Mouse (Mus musculus) limb, embryonic 12.5 days (tissue): ENCODE measurements at regions not wholly inside any gene's neighbourhood (a gene's known extent, or its start where the extent isn't known, plus 50 kb on each side); places are given as distances from the start of the nearest gene placed in this dataset.
A peak's percentile ranks its signal among the peaks of the same experiment; 100 is the strongest.

ENCODE experiments used
- ATAC-seq: fragments of 200-750 bp; cut with Nextera tagmentation; 2 replicates; pipeline ENCODE4 v1.8.0; 2017; ENCODE audit warnings: low read depth, moderate TSS enrichment; ENCODE audit not compliant: insufficient number of reproducible peaks, insufficient read depth, low FRiP score, low TSS enrichment
- H3K27ac ChIP-seq: fragments of 300-500 bp; sonication (generic); 2 replicates; pipeline ENCODE4 v1.5.1; 2016; ENCODE audit warnings: mild to moderate bottlenecking, moderate library complexity
- H3K27me3 ChIP-seq: fragments of 300-500 bp; sonication (generic); 2 replicates; pipeline ENCODE4 v1.6.1; 2016; ENCODE audit warnings: mild to moderate bottlenecking, moderate library complexity
- H3K36me3 ChIP-seq: fragments of 300-500 bp; sonication (generic); 2 replicates; pipeline ENCODE4 v1.6.1; 2016; ENCODE audit warnings: mild to moderate bottlenecking, moderate library complexity
- H3K4me1 ChIP-seq: fragments of 300-500 bp; sonication (generic); replicated peaks from 2 replicates; pipeline ENCODE4 v1.6.1; 2016
- H3K4me2 ChIP-seq: fragments of 300-500 bp; sonication (generic); 2 replicates; pipeline ENCODE4 v1.6.1; 2016; ENCODE audit warnings: mild to moderate bottlenecking, moderate library complexity
- H3K4me3 ChIP-seq: fragments of 300-500 bp; sonication (generic); replicated peaks from 2 replicates; pipeline ENCODE4 v1.5.1; 2016; ENCODE audit warnings: mild to moderate bottlenecking
- H3K9ac ChIP-seq: fragments of 300-500 bp; sonication (generic); replicated peaks from 2 replicates; pipeline ENCODE4 v1.6.1; 2016; ENCODE audit warnings: mild to moderate bottlenecking, moderate library complexity
- H3K9me3 ChIP-seq: fragments of 300-500 bp; sonication (generic); 2 replicates; pipeline ENCODE4 v1.6.1; 2016; ENCODE audit warnings: mild to moderate bottlenecking, moderate library complexity
- WGBS: fragments of 180-500 bp; shearing (Covaris S2); methylation state at CpG from one replicate; pipeline ENCODE4 v1.1.7; 2016; 5-methylcytosine and 5-hydroxymethylcytosine counted together

DNA sequence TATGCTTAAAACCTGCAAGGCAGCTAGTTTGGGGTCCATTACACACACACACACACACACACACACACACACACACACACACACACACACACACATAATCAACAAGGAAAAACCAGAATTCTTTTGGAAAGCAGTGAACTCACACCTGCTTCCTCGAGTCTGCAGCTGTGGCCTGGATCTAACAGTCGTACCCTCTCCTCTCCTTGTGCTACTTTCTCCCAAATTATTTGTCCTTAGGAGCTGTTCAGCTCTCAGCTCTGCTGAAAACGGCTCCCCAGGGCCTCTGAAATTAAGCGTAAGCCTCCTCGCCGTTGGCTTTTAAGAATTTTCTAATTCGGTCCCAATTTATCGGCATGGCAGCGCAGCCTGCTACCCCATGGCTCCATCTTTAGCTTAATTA, 243.9 kb downstream of the Cbln4 start:
- H3K4me3 ChIP-seq, result no peak overlapping the region
- no peak overlapping the region for H3K9ac ChIP-seq
- WGBS, result 19% methylated on average over 9 of the region's 9 CpGs
- H3K4me1 ChIP-seq, result peaks cover 20% of the 10 kb centered on the region
- peak overlapping the region; percentile 17; the same call in 1 of the 2 replicates for H3K4me2 ChIP-seq
- peak; percentile 82; the same call in 1 of the 2 replicates for ATAC-seq
- H3K27ac ChIP-seq, result no peak overlapping the region
- H3K27me3 ChIP-seq, result peaks cover 10% of the 10 kb centered on the region; the same call in 1 of the 2 replicates
- H3K9me3 ChIP-seq, result peaks cover 6% of the 10 kb centered on the region; the same call in 1 of the 2 replicates
- H3K36me3 ChIP-seq, result no peaks in the 10 kb centered on the region

DNA sequence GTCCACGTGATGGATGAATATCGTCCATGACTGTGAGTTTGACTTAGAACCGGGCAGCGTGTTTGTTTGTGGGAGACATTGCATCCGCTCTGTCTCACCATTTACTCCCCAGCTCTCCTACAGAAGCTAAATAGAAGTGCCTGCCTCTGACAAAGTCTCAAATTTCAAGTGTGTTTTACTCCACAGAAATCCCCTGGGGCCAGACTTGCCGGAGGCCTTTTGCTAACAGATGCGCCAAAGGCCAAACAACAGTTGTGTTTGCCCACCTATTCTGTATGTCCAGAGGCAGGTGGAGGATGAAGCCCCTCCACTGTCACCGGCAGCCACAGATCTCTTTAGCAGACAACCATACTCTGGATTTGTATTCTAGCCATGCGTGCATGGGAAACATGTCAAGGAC, 252.6 kb downstream of the Cbln4 start:
- Histone ChIP-seq H3K4me3 (no peak overlapping the region), H3K36me3 (no peaks in the 10 kb centered on the region), H3K4me2 (peak overlapping the region; percentile 7; the same call in 1 of the 2 replicates), H3K27me3 (no peaks in the 10 kb centered on the region), H3K9me3 (no peaks in the 10 kb centered on the region), H3K9ac (no peak overlapping the region), H3K4me1 (peaks cover 14% of the 10 kb centered on the region), H3K27ac (no peak overlapping the region)
- ATAC-seq, result no peak
- 45% methylated on average over 9 of the region's 9 CpGs for WGBS

DNA sequence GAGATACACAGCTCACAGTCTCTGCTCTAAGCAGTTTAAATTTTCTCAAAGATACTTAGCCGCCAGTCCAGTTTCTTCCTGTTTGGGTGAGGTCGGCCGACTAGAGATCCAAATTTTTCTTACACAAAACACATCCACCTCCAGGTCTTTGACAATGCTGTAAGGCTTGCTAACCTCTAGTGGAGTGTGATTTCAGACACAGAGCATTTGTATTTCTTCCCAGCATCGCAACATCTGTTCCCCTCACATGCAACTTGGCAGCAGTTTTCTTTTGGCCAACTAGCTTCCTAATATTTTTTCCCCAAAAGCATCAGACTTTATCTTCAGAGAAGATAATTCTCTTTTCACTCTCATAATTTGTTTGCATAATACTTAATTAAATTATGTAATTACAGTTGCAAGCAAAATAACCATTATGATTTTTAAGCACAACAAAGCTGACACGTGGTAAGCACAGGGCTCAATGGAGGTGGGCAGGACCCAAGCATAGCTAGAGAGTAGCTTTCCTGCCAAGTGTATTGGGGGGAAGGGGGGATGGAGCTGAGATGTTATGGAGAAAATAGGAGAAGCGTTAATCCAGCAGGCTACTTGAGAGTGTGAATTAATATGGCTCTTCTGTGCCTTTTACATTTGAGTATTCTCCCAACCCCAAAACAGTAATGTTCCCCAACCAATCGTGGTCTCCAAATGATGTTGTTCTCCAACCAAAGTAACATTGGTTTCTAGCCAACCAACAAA, 276.9 kb downstream of the Cbln4 start:
- Histone ChIP-seq H3K36me3 (no peaks in the 10 kb centered on the region), H3K9ac (no peak overlapping the region), H3K4me2 (no peak overlapping the region), H3K4me3 (no peak overlapping the region), H3K4me1 (peaks cover 1% of the 10 kb centered on the region), H3K27me3 (no peaks in the 10 kb centered on the region), H3K9me3 (no peaks in the 10 kb centered on the region), H3K27ac (no peak overlapping the region)
- WGBS, result 88% methylated on average over 7 of the region's 7 CpGs
- ATAC-seq, result no peak

DNA sequence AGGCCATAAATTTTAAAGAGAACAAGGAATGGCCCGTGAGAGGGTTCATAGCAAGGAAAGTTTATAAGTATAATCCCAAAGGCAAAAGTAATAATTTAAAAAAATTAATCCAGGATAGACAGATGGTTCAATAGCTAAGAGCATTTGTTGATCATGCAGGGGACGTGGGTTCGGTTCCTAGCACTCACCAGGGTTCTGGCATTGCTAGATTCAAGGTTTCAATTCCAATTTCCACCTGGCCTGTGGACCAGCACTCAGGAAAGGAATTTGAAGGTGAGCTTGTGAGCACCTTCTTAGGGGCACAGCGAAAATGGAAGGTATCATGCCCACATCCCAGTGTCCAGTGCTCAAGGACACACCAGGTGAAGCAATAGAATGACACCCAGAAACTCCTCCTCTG, 278.2 kb downstream of the Cbln4 start:
- no peaks in the 10 kb centered on the region for H3K9me3 ChIP-seq
- H3K4me2 ChIP-seq, result no peak overlapping the region
- no peaks in the 10 kb centered on the region for H3K4me1 ChIP-seq
- H3K9ac ChIP-seq, result no peak overlapping the region
- no peak overlapping the region for H3K4me3 ChIP-seq
- no peaks in the 10 kb centered on the region for H3K36me3 ChIP-seq
- 72% methylated on average over 4 of the region's 4 CpGs for WGBS
- ATAC-seq, result no peak
- no peak overlapping the region for H3K27ac ChIP-seq
- no peaks in the 10 kb centered on the region for H3K27me3 ChIP-seq

DNA sequence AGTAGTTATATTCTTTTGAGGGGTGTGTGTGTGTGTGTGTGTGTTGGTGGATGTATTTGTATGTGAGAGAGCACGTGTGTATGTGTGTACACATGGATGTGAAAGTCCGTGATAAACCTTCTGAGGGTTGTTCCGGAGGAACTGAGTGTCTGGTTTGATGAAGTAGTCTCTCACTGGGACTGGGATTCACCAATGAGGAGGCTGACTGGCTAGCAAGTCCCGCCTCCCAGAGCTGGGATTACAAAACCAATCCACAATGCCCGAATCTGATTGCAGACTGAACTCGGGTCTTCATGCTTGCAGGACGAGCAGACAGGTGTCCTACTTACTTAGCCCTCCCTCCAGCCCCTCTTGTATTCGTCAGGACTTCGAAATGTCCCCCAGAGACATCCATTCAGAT, 289.8 kb downstream of the Cbln4 start:
- Histone ChIP-seq H3K4me1 (no peaks in the 10 kb centered on the region), H3K4me2 (no peak overlapping the region), H3K9ac (no peak overlapping the region), H3K27ac (no peak overlapping the region), H3K27me3 (no peaks in the 10 kb centered on the region), H3K4me3 (no peak overlapping the region), H3K36me3 (no peaks in the 10 kb centered on the region), H3K9me3 (no peaks in the 10 kb centered on the region)
- ATAC-seq, result no peak
- 77% methylated on average over 9 of the region's 9 CpGs for WGBS

DNA sequence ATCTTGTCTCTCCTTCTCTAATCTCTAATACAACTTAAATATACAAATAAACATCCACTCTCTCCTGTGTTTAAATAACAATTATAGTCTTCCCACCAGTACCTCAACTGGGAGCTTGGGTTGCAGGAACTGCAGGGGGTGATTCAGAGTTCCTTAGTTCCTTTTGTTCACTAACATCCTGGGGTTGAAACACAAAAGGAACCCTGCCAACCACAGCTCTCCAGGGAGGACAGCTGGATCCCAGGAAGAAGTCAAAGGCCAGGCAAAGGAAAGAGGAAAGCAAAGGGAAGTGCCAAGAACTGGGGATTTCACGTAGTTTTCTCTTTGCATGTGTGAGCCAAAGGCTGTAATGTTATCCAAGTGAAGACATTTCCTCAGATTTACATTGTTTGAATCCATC, 296.1 kb downstream of the Cbln4 start:
- Histone ChIP-seq H3K4me3 (no peak overlapping the region), H3K36me3 (no peaks in the 10 kb centered on the region), H3K4me2 (no peak overlapping the region), H3K27ac (no peak overlapping the region), H3K9me3 (peaks cover 15% of the 10 kb centered on the region; the same call in 1 of the 2 replicates), H3K4me1 (peaks cover 12% of the 10 kb centered on the region), H3K9ac (no peak overlapping the region), H3K27me3 (no peaks in the 10 kb centered on the region)
- ATAC-seq, result no peak
- 70% methylated on average over 1 of the region's 1 CpGs for WGBS

DNA sequence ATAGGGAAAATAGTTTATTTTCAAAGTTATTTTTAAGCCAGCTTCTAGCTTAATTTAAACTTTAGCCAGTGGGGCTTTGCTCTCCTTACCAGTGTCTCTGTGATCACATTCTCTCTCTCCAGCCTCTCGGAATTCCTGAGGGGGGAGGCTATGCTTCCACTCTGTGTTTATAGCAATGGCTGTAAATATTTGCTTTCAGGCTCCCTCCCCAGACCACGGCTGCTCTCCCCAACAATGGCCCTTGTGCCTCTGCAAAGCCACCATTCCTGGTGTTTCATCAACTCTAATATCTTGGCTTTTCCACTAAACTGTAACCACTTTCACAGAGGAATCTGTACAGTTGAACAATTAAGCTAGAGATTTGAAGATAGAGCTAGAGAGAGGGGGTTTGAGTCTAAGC, 300.2 kb downstream of the Cbln4 start:
- Histone ChIP-seq H3K36me3 (no peaks in the 10 kb centered on the region), H3K27me3 (no peaks in the 10 kb centered on the region), H3K4me1 (peaks cover 36% of the 10 kb centered on the region), H3K9ac (no peak overlapping the region), H3K4me2 (no peak overlapping the region), H3K27ac (peak overlapping the region; percentile 42; the same call in 1 of the 2 replicates), H3K9me3 (peaks cover 15% of the 10 kb centered on the region; the same call in 1 of the 2 replicates), H3K4me3 (no peak overlapping the region)
- 0% methylated on average over 2 of the region's 2 CpGs for WGBS
- peak; percentile 56; the same call in 1 of the 2 replicates for ATAC-seq

DNA sequence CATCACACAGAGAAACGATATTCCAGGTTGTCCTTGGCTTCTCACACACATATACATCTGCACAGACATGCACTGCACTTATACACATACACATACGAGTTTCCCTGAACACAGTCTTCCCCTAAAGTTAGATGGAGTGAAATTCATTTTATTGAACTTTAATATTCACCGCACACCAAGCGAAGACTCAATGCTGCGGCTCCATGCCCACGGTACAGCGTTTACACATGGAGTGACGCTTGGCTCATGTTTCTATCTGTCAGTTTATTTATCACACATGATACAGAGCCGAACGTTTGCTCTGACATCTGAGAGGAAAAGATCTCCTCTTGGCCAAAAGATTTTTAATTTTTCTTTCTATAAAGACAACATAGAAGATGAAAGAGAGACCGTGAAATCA, 300.6 kb downstream of the Cbln4 start:
- Histone ChIP-seq H3K9ac (no peak overlapping the region), H3K27me3 (0 out of 2 replicates have a peak, but pooled peaks cover 3% of the 10 kb centered on the region), H3K4me1 (peaks cover 39% of the 10 kb centered on the region), H3K27ac (0 out of 2 replicates have a peak overlapping the region, but pooled peaks have one; percentile 8), H3K36me3 (no peaks in the 10 kb centered on the region), H3K4me3 (no peak overlapping the region), H3K9me3 (peaks cover 15% of the 10 kb centered on the region; the same call in 1 of the 2 replicates), H3K4me2 (no peak overlapping the region)
- ATAC-seq, result no peak
- WGBS, result 59% methylated on average over 11 of the region's 11 CpGs

DNA sequence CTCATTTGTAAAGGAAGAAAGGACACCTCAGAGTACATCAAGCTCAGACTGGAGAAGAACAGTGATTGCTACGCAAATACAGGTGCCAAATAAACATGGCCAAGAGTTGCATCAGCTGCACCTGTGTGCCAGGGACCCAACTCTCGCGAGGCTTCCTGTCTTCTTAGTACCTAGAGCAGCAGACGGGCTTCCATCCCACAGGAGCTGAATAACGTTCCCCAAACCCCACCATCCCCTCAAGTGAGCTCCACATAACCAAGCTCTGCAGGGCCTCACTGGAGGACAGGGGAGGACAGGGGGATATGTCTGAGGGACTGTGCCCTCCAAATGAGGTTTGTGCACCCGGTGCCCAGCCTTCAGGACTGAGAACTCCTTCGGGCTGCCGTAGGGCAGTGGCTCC, 305.5 kb downstream of the Cbln4 start:
- H3K9me3 ChIP-seq, result no peaks in the 10 kb centered on the region
- WGBS, result 82% methylated on average over 8 of the region's 8 CpGs
- H3K4me2 ChIP-seq, result no peak overlapping the region
- H3K27me3 ChIP-seq, result 0 out of 2 replicates have a peak, but pooled peaks cover 3% of the 10 kb centered on the region
- H3K4me1 ChIP-seq, result peaks cover 50% of the 10 kb centered on the region
- H3K36me3 ChIP-seq, result no peaks in the 10 kb centered on the region
- no peak overlapping the region for H3K27ac ChIP-seq
- no peak overlapping the region for H3K4me3 ChIP-seq
- H3K9ac ChIP-seq, result no peak overlapping the region
- no peak for ATAC-seq

DNA sequence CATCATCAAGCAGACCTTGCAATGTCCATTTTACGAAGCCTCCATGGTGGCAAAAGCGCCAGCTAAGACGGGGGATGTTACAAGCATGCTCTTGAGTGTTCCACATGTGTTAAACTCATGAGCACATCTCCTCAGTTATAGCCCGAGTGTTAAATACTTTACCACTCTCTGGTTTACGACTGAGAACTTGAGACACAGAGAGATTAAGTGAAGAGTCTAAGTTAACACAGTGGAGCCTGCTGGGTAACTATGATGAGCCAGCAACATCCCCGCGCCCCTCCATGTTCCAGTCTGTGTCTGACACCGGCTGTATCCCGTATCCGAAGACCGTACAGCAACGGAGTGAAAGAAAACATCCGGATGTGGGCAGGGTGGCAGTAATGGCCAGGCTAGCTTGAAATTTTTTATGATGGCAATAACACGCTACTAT, 308.2 kb downstream of the Cbln4 start:
- H3K9ac ChIP-seq, result no peak overlapping the region
- H3K4me1 ChIP-seq, result peaks cover 29% of the 10 kb centered on the region
- H3K36me3 ChIP-seq, result no peaks in the 10 kb centered on the region
- H3K4me2 ChIP-seq, result peak overlapping the region; percentile 50
- 9% methylated on average over 14 of the region's 14 CpGs for WGBS
- peak overlapping the region; percentile 66 for H3K27ac ChIP-seq
- no peaks in the 10 kb centered on the region for H3K9me3 ChIP-seq
- peaks cover 9% of the 10 kb centered on the region; the same call in 1 of the 2 replicates for H3K27me3 ChIP-seq
- peak; percentile 67 for ATAC-seq
- peak overlapping the region; percentile 18; the same call in 1 of the 2 replicates for H3K4me3 ChIP-seq

DNA sequence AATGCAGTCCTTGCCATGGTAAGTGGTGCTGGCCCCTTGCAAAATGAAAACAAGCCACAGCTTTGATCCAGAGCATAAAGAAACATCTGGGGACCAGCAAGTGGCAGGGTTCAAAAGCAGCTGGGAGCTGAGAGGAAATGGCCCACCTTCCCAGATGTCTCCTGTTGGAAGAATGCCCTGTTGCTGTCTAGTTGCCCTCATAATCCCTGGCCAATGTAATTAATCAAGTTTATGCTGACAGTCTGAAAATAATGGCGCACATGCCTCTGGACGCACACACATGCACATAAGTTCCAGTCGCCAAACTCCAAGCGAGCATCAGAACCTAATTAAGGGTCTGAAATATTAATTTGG, 308.7 kb downstream of the Cbln4 start:
- Histone ChIP-seq H3K27ac (peak overlapping the region; percentile 79), H3K4me1 (peaks cover 26% of the 10 kb centered on the region), H3K4me3 (0 out of 2 replicates have a peak overlapping the region, but pooled peaks have one; percentile 18), H3K4me2 (peak overlapping the region; percentile 50), H3K9me3 (no peaks in the 10 kb centered on the region), H3K27me3 (peaks cover 9% of the 10 kb centered on the region; the same call in 1 of the 2 replicates), H3K9ac (no peak overlapping the region), H3K36me3 (no peaks in the 10 kb centered on the region)
- peak; percentile 63; the same call in 1 of the 2 replicates for ATAC-seq
- 5% methylated on average over 4 of the region's 4 CpGs for WGBS
